In genomic region chr17:27783567-27783966, GRCm38 (mm10) we compare ENCODE assay signal across 16 mouse cellular contexts. TPM values are rescaled to one million over a fixed set of nuclear protein-coding genes. Genes with fewer than 3 reads are reported as not detected.
A peak's percentile ranks its signal among the peaks of the same experiment; 100 is the strongest.
DNase-seq lines count a peak whose midpoint lies in the region; ATAC-seq and TF ChIP-seq lines count a peak whose summit lies in the region.
"Had no signal": no experiment of that assay in that cellular context is flagged by ENCODE, and none has a peak within 500 bp of the region (broad histone marks: within the 10 kb centered on the region; RNA-seq: fewer than 3 reads in every experiment).

No protein-coding gene starts in this region.

- H3K9me3 ChIP-seq in forebrain, embryonic 12.5 days, result no peaks in the 10 kb centered on the region
- H3K9me3 ChIP-seq: embryonic facial prominence, embryonic 12.5 days; hindbrain, embryonic 13.5 days; liver, embryonic 15.5 days had no signal

- H3K27ac ChIP-seq in kidney, adult 2 months (ENCODE audit: insufficient read depth, low read depth, low read length), result no peak overlapping the region
- H3K27ac ChIP-seq in forebrain, embryonic 12.5 days, result no peak overlapping the region
- H3K27ac ChIP-seq: embryonic facial prominence, embryonic 12.5 days; hindbrain, embryonic 13.5 days; liver, embryonic 15.5 days had no signal

- peak; percentile 21; the same call in 1 of the 2 replicates for TF ChIP-seq CTCF in kidney, adult 2 months (conservative IDR thresholded peaks at IDR 0.05; ENCODE audit: insufficient read depth, insufficient read length, low read depth, low read length)

- WGBS in kidney, adult 2 months, result 84% methylated on average over 4 of the region's 4 CpGs
- 83% methylated on average over 4 of the region's 4 CpGs for WGBS in forebrain, embryonic 12.5 days

- H3K4me1 ChIP-seq in kidney, adult 2 months (ENCODE audit: control insufficient read depth, insufficient read depth, low read length), result peaks cover under 1% of the 10 kb centered on the region; the same call in 1 of the 2 replicates
- no peaks in the 10 kb centered on the region for H3K4me1 ChIP-seq in forebrain, embryonic 12.5 days
- H3K4me1 ChIP-seq: embryonic facial prominence, embryonic 12.5 days; hindbrain, embryonic 13.5 days had no signal

- H3K27me3 ChIP-seq in kidney, adult 2 months (replicated peaks; ENCODE audit: control insufficient read depth, insufficient read depth, low read length), result no peaks in the 10 kb centered on the region
- H3K27me3 ChIP-seq in forebrain, embryonic 12.5 days, result no peaks in the 10 kb centered on the region
- H3K27me3 ChIP-seq: embryonic facial prominence, embryonic 12.5 days; hindbrain, embryonic 13.5 days; liver, embryonic 15.5 days had no signal

- no peak overlapping the region for H3K4me3 ChIP-seq in kidney, adult 2 months (ENCODE audit: insufficient read depth, low read depth, low read length)
- H3K4me3 ChIP-seq in forebrain, embryonic 12.5 days (replicated peaks), result no peak overlapping the region
- H3K4me3 ChIP-seq: embryonic facial prominence, embryonic 12.5 days; hindbrain, embryonic 13.5 days; liver, embryonic 15.5 days had no signal

- DNase-seq in kidney, adult 2 months, result no peak
- no peak for DNase-seq in kidney, adult 11 months
- DNase-seq in thymus, postnatal 4 days, result peak; percentile 40
- DNase-seq in thymus, postnatal 14 days, result no peak
- DNase-seq in WW6 (ENCODE audit: low read depth, low spot score), result peak; percentile 70
- DNase-seq in cerebellum, postnatal 10 days, result no peak
- DNase-seq: cerebellum, postnatal 14 days; kidney, postnatal 10 days; layer of hippocampus, postnatal 36 days had no signal

- H3K4me2 ChIP-seq in forebrain, embryonic 12.5 days, result no peak overlapping the region
- H3K4me2 ChIP-seq: embryonic facial prominence, embryonic 12.5 days; heart, embryonic 11.5 days; hindbrain, embryonic 13.5 days; liver, embryonic 15.5 days had no signal

- ATAC-seq in forebrain, embryonic 12.5 days (ENCODE audit: low FRiP score), result no peak
- ATAC-seq: forebrain, embryonic 14.5 days had no signal

- H3K36me3 ChIP-seq in kidney, adult 2 months (ENCODE audit: control insufficient read depth, insufficient read depth, low read length), result no peaks in the 10 kb centered on the region; the same call in 1 of the 2 replicates
- H3K36me3 ChIP-seq in forebrain, embryonic 12.5 days (replicated peaks), result peaks cover 31% of the 10 kb centered on the region

- TF ChIP-seq POLR2A in kidney, adult 2 months (IDR thresholded peaks at IDR 0.05; ENCODE audit: low read depth, low read length), result no peak

- H3K9ac ChIP-seq in forebrain, embryonic 12.5 days, result no peak overlapping the region
- H3K9ac ChIP-seq: embryonic facial prominence, embryonic 12.5 days; hindbrain, embryonic 13.5 days; liver, embryonic 15.5 days had no signal

RNA-seq across cellular contexts. Expression of gene D17Wsu92e, which starts 36.9 kb away (rescaled TPM):
- polyA plus RNA-seq in kidney, adult 2 months (2012; rRNA removed), result 162 and 189 TPM in 2 replicates
- 11.1 and 11.4 TPM in 2 replicates for polyA plus RNA-seq in forebrain, embryonic 12.5 days (2016; fragmentation: Nextera tagmentation; extraction: Ambion mirVana)

RNA-seq across cellular contexts. Expression of gene Snrpc, which starts 54.4 kb away (rescaled TPM):
- polyA plus RNA-seq in kidney, adult 2 months (2012; rRNA removed), result 55.8 and 61.2 TPM in 2 replicates
- 367 and 371 TPM in 2 replicates for polyA plus RNA-seq in forebrain, embryonic 12.5 days (2016; fragmentation: Nextera tagmentation; extraction: Ambion mirVana)

RNA-seq across cellular contexts. Expression of gene Spdef, which starts 54.8 kb away (rescaled TPM):
- 0.09 and 0.45 TPM in 2 replicates for polyA plus RNA-seq in kidney, adult 2 months (2012; rRNA removed)
- polyA plus RNA-seq in forebrain, embryonic 12.5 days (2016; fragmentation: Nextera tagmentation; extraction: Ambion mirVana), result 0.37 TPM in 1 of 2 replicates, not detected in the other
- polyA plus RNA-seq: liver, embryonic 15.5 days; neural tube, embryonic 11.5 days had no signal

Comparison
In these comparisons a context has a peak if more than half of its experiments do, and no peak if none do; other contexts are left out.
1. DNase-seq: peak in thymus, postnatal 4 days (single experiment) and WW6 (single experiment); none in kidney, adult 2 months (single experiment), kidney, adult 11 months (single experiment), thymus, postnatal 14 days (single experiment) and cerebellum, postnatal 10 days (0 of 2).
2. RNA of gene D17Wsu92e, which starts 36.9 kb away (polyA plus RNA-seq): 162 to 189 TPM in kidney, adult 2 months; 11.1 to 11.4 TPM in forebrain, embryonic 12.5 days; every median in the first group is over 10 times any median in the second.